Mouse (Mus musculus) adrenal gland, postnatal 25 days (tissue): ENCODE data around the gene Vmn2r110. TPM values are rescaled to one million over a fixed set of nuclear protein-coding genes. Genes with fewer than 3 reads are reported as not detected.

Experiments used
- DNase-seq: peaks from one replicate; pipeline ENCODE4 v3.0.0; 2021; ENCODE audit warnings: mixed read lengths
- long read RNA-seq: library from polyadenylated mRNA; stranded (forward); transcript quantifications from one replicate; pipeline ENCODE4 v2.0.0, GENCODE M21; 2021
- total RNA-seq: library from RNA; stranded (reverse); gene quantifications from 2 replicates; pipeline ENCODE4 v1.2.3, GENCODE M21; 2021

Gene Vmn2r110
- not detected in 2 replicates for total RNA-seq
- long read RNA-seq: 0 reads

GRCm38 (mm10) chr17:20596323-20596722, at the start of gene Vmn2r110:
TSS of gene Vmn2r110 (minus strand) at chr17:20596423.
- DNase-seq: no peak

GRCm38 (mm10) chr17:20624777-20625176, 28.6 kb upstream of the Vmn2r110 start, which contains the start of gene Fpr-rs3:
TSS of gene Fpr-rs3 (minus strand) at chr17:20624877.
- no peak for DNase-seq

- no peak for DNase-seq
Measured at GRCm38 (mm10) chr17:20564656-20565055, 31.6 kb downstream of the Vmn2r110 start, which contains the start of gene Vmn2r109. TSS of gene Vmn2r109 (minus strand) at chr17:20564756.

Other genes with a start within 250 kb of the Vmn2r110 start
- not detected in 2 replicates for gene Vmn1r224, start 182.3 kb downstream of the Vmn2r110 start, total RNA-seq
- not detected in 2 replicates for gene Vmn2r108, start 115.1 kb downstream of the Vmn2r110 start, total RNA-seq
- gene Vmn1r225, start 98.3 kb downstream of the Vmn2r110 start, total RNA-seq: not detected in 2 replicates
- gene Vmn2r109, start 31.7 kb downstream of the Vmn2r110 start, total RNA-seq: not detected in 2 replicates
- gene Fpr-rs3, start 28.5 kb upstream of the Vmn2r110 start, total RNA-seq: not detected in 2 replicates
- gene Vmn1r226, start 86.4 kb upstream of the Vmn2r110 start, total RNA-seq: not detected in 2 replicates
- gene Vmn1r227, start 133.4 kb upstream of the Vmn2r110 start, total RNA-seq: not detected in 2 replicates
- not detected in 2 replicates for gene Vmn1r228, start 189.7 kb upstream of the Vmn2r110 start, total RNA-seq
- gene Vmn1r229, start 215.1 kb upstream of the Vmn2r110 start, total RNA-seq: not detected in 2 replicates
- gene Vmn1r230, start 244.0 kb upstream of the Vmn2r110 start, total RNA-seq: not detected in 2 replicates